Mouse (Mus musculus): ENCODE results near the gene Hcn2.
A peak's percentile ranks its signal among the peaks of the same experiment; 100 is the strongest.
"Not testable (repeated sequence)": the region's sequence is repeated elsewhere in the genome, so short reads cannot be mapped to it uniquely, and the experiment has no call there.

Gene Hcn2

GRCm38 (mm10) chr10:79686691-79687090 lies 29.7 kb upstream of the Hcn2 start:
- DNase-seq (ENCODE audit: extremely low read depth, low read depth, low spot score) = no peak

GRCm38 (mm10) chr10:79687513-79687912 lies 28.9 kb upstream of the Hcn2 start:
- no peak for DNase-seq (ENCODE audit: extremely low read depth, low read depth, low spot score)

GRCm38 (mm10) chr10:79688720-79689119 lies 27.7 kb upstream of the Hcn2 start, which contains the start of gene Gzmm:
Gzmm (plus strand) TSS chr10:79689020.
- DNase-seq (ENCODE audit: extremely low read depth, low read depth, low spot score) = no peak

- DNase-seq (ENCODE audit: extremely low read depth, low read depth, low spot score) = no peak
Measured at GRCm38 (mm10) chr10:79689178-79689577, 27.3 kb upstream of the Hcn2 start.

GRCm38 (mm10) chr10:79691986-79692548 lies 24.4 kb upstream of the Hcn2 start:
- DNase-seq (ENCODE audit: extremely low read depth, low read depth, low spot score) = no peak

- no peak for DNase-seq (ENCODE audit: extremely low read depth, low read depth, low spot score)
Measured at GRCm38 (mm10) chr10:79693580-79694378, 22.7 kb upstream of the Hcn2 start.

GRCm38 (mm10) chr10:79694379-79694655 lies 22.1 kb upstream of the Hcn2 start:
- DNase-seq (ENCODE audit: extremely low read depth, low read depth, low spot score) = no peak

GRCm38 (mm10) chr10:79695231-79696128 lies 21.0 kb upstream of the Hcn2 start:
- DNase-seq (ENCODE audit: extremely low read depth, low read depth, low spot score) = no peak

GRCm38 (mm10) chr10:79696129-79696651 lies 20.2 kb upstream of the Hcn2 start:
- DNase-seq (ENCODE audit: extremely low read depth, low read depth, low spot score) = peak; percentile 86

DNA sequence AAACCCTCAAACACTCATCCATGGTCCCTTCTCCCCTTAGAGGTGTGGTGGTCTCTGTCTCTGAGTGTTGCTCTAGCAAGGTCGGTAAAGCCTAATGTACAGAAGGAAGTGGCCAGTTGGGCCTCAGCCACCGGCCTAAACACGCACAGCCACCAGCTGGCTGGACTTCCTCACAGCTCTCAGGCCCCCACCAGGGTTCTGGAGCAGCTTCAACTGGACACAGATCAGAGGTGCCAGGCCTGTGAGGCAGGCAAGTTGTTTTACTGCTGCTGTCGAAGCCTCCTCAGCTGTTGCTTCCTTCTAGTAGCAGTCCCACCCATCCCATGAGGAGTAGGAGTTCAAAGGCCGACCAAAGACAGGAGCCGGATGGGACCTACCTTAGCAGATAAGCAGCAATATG lies 18.5 kb upstream of the Hcn2 start:
- no peak for DNase-seq (ENCODE audit: extremely low read depth, low read depth, low spot score)

DNA sequence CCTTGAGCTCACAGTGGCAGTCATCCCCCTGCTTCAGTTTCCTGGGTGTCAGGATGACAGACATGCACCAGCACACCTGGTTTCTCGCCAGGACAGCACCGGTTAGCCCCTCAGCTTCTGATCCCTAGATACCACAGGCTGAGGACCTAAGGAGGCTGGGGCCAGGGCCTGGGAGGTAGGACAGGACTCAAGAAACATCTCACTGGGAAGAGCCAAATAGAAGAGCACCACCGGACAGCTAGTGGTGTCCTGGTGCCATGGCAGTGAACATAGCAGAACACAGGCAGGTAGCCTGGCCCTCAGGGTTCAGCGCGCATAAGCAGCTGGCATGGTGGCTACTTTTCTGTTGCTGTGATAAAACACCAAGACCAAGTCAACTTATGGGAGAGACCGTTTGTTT lies 18.0 kb upstream of the Hcn2 start:
- DNase-seq (ENCODE audit: extremely low read depth, low read depth, low spot score) = no peak

DNA sequence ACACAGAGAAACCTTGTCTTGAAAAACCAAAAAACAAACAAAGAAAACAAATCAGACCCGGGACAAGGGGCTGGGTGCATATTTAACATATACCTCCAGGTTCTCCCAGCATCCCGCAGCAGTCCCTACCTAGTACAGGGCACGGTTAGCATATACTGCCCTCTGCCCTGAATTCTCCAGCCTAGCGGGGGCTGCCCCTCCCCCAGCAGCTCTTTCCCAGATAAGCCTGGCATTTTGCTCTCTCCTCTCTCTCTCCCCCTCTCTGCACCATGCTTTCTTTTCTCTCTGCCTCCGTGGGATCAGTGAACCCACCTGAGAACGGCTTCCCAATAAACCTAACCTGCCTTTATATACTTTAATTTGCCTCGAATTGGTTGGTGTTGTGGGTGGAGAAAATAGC lies 15.8 kb upstream of the Hcn2 start:
- no peak for DNase-seq (ENCODE audit: extremely low read depth, low read depth, low spot score)

DNA sequence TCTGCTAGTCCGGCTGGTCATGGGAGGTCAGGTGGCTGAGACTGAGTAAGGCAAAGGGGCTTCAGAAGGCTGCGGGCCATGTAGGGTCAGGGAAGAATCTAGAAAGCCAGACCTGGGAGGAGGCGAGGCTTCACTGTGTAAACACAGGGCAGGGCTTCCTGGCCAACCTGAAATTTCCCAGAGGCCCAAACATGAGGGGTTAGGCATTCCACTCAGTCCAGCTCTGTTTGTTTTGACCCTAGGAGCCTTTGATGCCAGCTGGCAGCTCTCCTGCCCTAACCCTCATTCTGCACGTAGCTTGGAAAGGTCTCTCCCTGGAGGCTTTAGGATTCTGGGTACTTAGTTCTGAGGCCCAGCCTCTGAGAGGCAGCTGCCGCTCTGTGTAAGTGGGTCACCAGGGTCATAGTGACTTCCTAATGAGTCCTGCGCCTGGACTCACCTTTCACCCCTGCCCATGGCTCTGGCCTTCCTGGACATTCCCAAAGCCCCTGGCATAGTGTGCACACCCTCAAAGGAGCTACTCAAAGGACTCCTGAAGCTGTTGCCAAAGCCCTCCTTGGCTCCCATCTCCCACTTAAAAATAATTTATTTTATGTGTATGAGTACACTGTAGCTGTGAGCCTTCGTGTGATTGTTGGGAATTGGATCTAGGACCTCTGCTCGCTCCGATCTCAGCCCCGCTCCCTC lies 14.8 kb upstream of the Hcn2 start:
- no peak for DNase-seq (ENCODE audit: extremely low read depth, low read depth, low spot score)

- DNase-seq (ENCODE audit: extremely low read depth, low read depth, low spot score) = not testable (repeated sequence)
Measured at GRCm38 (mm10) chr10:79702970-79703369, 13.5 kb upstream of the Hcn2 start.

DNA sequence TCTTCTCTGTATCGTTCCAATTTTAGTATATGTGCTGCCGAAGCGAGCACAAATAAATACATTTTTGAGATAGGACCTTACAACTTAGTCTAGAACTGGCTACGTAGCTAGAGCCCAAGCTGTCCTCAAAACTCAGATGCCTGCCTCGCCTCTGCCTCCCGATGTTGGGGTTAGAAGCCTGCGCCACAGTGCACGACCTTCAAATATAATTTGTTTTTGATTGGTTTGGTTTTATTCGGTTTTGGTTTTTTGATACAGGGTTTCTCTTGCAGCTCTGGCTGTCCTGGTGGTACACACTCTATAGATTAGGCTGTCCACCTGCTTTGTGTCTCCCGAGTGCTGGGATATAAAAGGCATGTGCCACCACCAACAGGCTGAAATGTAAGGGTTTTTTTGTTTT lies 12.9 kb upstream of the Hcn2 start:
- no peak for DNase-seq (ENCODE audit: extremely low read depth, low read depth, low spot score)

GRCm38 (mm10) chr10:79704065-79704969 lies 12.1 kb upstream of the Hcn2 start, which contains the start of gene Bsg:
Bsg (plus strand) TSS chr10:79704491.
- no peak for DNase-seq (ENCODE audit: extremely low read depth, low read depth, low spot score)

DNA sequence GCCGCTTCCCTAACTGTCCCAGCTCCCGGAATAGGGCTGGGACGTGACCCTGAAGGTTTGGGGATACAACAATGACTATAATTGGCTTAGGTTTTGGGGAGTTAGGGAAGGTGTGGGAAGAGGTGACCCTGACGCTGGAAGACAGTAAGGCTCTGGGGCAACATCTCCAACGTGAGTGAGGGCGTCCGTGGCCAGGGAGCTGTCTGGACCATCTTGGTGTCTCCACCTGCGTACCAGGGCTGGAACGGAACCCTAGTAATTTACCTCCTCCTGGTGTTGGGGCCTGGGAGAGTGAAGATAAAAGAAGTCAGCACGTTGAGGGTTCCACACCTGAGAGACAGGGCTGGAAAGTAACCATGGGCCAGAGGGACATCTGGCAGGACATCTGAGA lies 11.5 kb upstream of the Hcn2 start:
- DNase-seq (ENCODE audit: extremely low read depth, low read depth, low spot score) = no peak

- no peak for DNase-seq (ENCODE audit: extremely low read depth, low read depth, low spot score)
Measured at GRCm38 (mm10) chr10:79705951-79706350, 10.5 kb upstream of the Hcn2 start.

GRCm38 (mm10) chr10:79706406-79707094 lies 9.9 kb upstream of the Hcn2 start:
- DNase-seq (ENCODE audit: extremely low read depth, low read depth, low spot score) = no peak

All from fat pad, adult 2 months (tissue).